Mouse (Mus musculus) left cerebral cortex, adult 2 months (tissue): Measurements from ENCODE around the gene Itga6. TPM values are rescaled to one million over a fixed set of nuclear protein-coding genes. Genes with fewer than 3 reads are reported as not detected.

Experiments used
- DNase-seq, 2 experiments: peaks; one replicate each; pipeline ENCODE4 v3.0.0; 2021 to 2022; ENCODE audit warnings: low spot score in 2 of 2, mixed read lengths in 1 of 2; ENCODE audit errors: extremely low spot score in 1 of 2
- H3K27ac ChIP-seq: fragments of 200-600 bp; 2 replicates; pipeline ENCODE4 v1.8.1; 2022
- H3K4me3 ChIP-seq: fragments of 200-600 bp; 2 replicates; pipeline ENCODE4 v1.8.1; 2022
- CTCF ChIP-seq: fragments of 200-600 bp; IDR thresholded peaks from 2 replicates; pipeline ENCODE4 v1.8.1; 2022; ENCODE audit warnings: antibody characterized with exemption, mild to moderate bottlenecking, moderate library complexity
- intact Hi-C: fragments of 180-260 bp; cut with DNase I; formaldehyde crosslinking; loops from one replicate; pipeline ENCODE4 v1.15.1; 2025
- total RNA-seq, 2 experiments: library from RNA; stranded (reverse); gene quantifications; 2 replicates each; pipeline ENCODE4 v1.2.3; 2021

Itga6 gene
- total RNA-seq, 2 experiments from 2014 or later, result 26.1 to 27.6 TPM

DNA sequence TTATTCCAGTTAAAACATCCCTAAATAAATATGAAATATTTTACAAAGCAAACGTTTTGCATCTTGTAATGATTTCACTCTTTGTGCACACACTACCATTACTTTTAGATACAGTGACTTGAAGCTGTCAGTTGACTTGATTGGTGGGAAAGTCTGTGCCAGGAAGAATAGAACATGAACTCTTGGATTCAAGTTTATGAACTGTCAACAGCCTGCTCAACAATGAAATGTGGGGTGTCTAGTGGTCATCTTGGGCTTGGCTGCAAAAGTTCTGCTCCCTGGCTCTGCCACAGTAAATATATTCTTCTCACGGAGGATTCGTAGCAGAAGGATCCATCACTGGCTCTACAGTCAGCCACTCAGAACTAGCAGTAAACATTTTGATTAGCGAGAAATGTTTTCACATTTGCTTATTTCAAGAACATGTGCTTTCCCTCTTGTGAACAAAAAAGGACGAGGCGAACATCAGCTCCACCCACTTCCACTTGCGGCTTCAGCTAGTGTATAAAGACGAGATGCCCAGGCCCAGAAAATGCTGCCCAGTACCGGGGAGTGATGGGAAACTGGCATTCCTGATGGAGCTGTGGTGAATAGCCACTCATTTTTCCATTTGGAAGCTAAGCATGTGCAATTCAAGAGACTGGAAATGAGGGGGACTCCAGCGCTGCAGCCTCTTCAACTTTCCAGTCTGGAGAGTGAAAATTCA, 29.0 kb downstream of the Itga6 start:
- H3K4me3 ChIP-seq, result no peak overlapping the region
- intact Hi-C loops, result no loop called here
- no peak for TF ChIP-seq CTCF
- no peak overlapping the region for H3K27ac ChIP-seq
- DNase-seq, result no peak

DNA sequence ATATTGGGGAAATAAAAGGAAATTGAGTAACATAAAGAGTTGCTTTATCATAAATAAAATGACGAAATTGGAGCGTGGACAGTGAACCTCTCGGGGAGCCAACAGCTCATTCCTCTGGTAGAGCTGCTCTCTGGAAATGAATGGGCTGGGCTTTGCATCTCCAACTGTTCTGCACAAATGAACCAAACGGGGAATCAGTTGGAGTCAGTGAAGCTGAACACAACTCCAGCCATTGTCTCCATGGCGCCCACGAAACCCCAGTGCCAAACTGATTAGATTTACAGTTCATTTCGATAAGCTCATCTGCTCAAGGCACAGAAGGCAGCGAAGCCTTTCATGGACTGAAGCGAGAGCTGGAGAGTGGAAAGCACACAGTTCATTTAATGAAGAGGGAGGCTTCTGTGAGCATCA, 29.8 kb downstream of the Itga6 start:
- peak in 1 of 2 experiments; percentile 12 for DNase-seq
- Histone ChIP-seq H3K27ac (no peak overlapping the region), H3K4me3 (no peak overlapping the region)
- TF ChIP-seq CTCF, result no peak
- intact Hi-C loops, result no loop called here

DNA sequence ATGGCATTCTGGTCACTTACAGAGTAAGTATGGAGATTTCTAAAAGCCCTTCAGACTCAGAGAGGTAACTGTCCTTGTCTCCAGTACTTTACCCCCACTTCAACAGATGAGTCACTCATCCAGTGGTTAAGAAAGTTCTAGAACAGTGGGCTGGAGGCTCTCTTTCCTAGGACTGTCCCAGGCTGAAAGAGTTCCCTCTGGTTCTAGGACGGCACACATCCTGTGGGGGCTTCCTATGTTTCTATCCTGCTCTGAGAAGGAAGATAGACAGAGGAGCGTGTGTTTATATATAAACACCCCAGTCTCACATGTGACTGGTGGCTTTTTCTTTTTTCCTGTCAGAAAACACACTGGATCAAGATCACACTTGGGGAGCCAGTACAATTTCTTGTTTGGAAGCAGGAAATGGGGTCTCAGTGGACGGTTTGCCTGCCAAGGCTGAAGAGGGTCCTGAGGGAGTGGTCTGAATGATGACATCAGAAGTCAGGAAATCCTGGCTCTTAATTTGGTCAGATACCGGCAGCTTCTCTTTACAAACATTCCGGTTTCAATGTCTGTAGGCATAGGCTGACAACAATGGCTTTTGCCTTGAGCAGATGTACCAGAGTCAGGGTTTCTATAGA, 34.0 kb downstream of the Itga6 start:
- intact Hi-C loops, result no loop called here

DNA sequence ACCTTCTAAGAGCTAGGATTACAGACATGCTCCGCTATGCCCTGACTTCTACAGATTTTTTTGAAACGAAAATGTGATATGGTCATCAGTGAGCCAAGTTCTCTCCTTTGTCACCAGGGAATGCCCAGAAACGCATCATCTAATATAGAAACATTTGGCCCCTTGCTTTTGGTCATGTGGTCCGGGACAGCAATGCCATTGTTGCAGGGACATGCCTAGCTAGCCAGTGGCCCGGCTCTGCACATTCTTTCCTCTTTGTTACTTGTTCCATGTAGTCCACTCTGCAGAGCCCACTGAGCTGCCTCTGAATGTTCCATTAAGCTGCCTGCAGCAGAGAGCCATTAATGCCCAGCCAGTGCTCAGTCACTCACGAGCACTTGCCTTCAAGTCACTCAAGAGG, 34.6 kb downstream of the Itga6 start:
- intact Hi-C loops, result no loop called here
- no peak for TF ChIP-seq CTCF
- DNase-seq, result no peak
- Histone ChIP-seq H3K4me3 (no peak overlapping the region), H3K27ac (no peak overlapping the region)

More for the DNA sequence above, 34.0 kb downstream of the Itga6 start:
- Histone ChIP-seq H3K27ac (no peak overlapping the region), H3K4me3 (no peak overlapping the region)
- DNase-seq, result no peak
- no peak for TF ChIP-seq CTCF

DNA sequence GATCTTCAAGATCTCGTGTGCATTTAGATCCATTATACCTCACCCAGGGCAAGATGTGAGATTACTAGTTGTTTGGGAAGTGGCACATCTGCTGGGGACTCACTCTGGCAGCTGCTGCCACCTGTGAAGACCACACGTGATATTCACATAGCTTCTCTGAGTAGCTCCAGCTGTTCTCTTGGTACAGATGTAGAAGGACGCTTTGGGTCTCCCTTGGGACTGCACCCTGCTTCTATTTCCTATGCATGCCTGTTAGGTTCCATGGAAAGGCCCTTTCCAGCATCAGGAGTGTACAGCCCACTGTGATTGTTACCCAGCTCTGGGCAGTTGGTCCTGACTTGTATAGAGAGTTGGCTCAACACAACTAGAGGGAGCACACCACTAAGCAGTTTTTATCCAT, 39.8 kb downstream of the Itga6 start:
- no peak for DNase-seq
- H3K4me3 ChIP-seq, result no peak overlapping the region
- no peak for TF ChIP-seq CTCF
- intact Hi-C loops, result loop anchor here (5.0 kb wide), 1 partner anchor 113 kb away; no protein-coding TSS in a partner anchor
- H3K27ac ChIP-seq, result no peak overlapping the region

DNA sequence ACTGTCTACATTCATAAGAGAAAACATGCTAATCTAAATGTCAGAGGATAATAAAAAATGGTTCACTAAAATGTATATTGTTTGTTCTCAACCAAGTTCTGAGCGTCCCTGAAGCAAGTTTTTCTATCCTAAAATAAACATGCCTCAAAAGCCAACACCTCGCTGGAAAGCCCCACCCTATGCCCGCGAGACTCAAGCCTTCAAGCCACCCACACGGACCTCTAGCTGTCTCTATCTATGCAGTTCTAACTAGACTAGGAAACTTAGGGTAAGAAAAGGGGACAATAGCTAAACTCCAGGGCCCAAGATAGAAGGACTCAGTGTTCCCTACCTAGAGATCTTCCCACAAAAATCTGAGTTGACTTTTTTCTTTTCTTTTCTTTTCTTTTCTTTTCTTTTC, 40.6 kb downstream of the Itga6 start:
- intact Hi-C loops, result loop anchor here (5.0 kb wide), 1 partner anchor 114 kb away; no protein-coding TSS in a partner anchor
- no peak for DNase-seq
- no peak overlapping the region for H3K4me3 ChIP-seq
- H3K27ac ChIP-seq, result no peak overlapping the region
- no peak for TF ChIP-seq CTCF

DNA sequence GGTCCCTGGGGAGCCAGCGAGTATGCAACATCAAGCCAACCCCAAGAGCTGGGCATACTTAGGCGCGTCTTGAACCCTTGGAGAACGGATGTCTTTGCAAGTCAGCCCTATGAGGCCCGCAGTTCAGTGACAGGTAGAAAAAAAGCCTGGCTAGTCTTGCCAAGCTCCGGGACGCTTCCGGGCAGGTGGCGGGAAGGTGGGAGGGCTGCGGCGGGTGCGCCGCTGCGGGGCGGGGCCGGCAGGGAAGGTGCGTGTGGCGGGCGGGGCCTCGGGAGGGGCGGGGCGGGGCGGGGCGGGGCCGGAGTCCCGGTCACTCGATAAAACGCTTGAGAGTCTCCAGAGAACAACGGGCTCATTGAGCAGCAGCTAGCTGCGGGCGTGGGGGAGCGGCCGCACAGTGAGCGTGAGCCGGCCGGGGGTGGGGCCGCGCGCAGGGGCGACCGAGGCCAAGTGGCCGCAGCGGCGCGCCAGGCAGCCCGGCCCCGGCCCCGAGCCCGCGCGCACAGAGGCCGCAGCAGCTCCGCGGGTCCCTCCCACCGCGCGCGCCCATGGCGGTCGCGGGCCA, 41.3 kb downstream of the Itga6 start:
- intact Hi-C loops, result loop anchor here (5.0 kb wide), 1 partner anchor 114 kb away; no protein-coding TSS in a partner anchor
- H3K27ac ChIP-seq, result peak overlapping the region; percentile 78
- DNase-seq, result peak; percentile 59 to 60
- no peak for TF ChIP-seq CTCF
- peak overlapping the region; percentile 79 for H3K4me3 ChIP-seq

DNA sequence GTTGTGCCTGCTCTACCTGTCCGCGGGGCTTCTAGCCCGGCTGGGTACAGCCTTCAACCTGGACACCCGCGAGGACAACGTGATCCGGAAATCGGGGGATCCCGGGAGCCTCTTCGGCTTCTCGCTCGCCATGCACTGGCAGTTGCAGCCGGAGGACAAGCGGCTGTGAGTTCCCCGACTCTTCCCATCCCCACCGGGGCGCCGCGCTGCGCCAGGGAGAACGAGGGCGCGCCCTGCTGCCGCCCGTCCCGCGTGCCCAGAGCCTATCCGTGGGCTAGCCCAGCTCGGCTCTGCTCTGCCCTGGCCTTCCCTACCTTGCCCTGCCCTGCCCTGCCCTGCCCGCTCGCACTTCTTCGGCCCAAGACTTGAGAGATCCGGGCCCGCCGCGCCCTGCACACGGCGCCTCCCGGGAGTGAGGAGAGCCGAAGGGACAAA, 41.8 kb downstream of the Itga6 start:
- intact Hi-C loops, result loop anchor here (5.0 kb wide), 1 partner anchor 115 kb away; no protein-coding TSS in a partner anchor
- Histone ChIP-seq H3K27ac (peak overlapping the region; percentile 78), H3K4me3 (peak overlapping the region; percentile 79)
- no peak for TF ChIP-seq CTCF
- peak in 1 of 2 experiments; percentile 39 for DNase-seq

DNA sequence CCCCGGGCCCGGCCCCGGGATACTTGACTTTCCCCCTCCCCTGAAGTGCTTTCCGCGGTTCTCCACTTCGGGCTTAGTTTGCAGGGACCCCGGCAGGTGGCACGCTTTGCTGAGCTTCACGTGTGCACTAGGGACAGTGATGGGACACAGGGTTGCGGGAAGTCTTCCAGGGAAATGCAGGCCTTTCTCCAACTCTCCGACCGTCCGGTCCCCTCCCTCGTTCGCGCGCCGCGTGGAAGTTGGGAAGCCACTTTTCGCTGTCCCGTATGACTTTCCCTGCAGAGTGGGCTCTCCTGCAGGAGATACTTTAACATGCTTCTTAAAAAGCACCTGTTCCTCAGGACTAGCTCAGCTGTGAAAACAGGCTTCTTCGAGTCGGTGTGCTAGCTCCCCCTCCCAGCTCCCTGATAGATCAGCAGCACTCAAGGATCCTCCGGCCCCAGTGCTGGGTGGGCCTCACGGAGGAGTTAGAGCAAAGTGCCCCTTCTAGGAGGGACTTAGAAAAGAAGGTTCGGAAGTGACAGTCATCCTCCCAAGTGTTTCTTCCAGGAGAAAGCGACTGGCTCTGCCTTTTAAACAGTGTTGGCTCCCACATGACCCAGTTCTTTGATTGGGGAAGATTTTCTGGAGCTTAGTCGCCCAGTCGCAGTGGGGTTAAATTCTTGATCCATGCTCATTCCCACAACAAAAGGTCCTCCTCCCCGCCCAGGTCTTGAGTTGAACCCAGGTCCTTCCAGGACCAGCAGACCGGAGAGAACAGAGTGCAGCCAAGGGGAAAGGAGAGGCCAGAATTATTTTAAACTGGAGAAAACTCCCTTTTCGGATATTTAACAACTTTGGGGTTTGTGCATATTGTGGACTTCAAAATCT, 42.4 kb downstream of the Itga6 start:
- peak in 1 of 2 experiments; percentile 21 for DNase-seq
- intact Hi-C loops, result loop anchor here (5.0 kb wide), 1 partner anchor 116 kb away; no protein-coding TSS in a partner anchor
- Histone ChIP-seq H3K4me3 (peak overlapping the region; percentile 79), H3K27ac (peak overlapping the region; percentile 78)
- no peak; the same call in 1 of the 2 replicates for TF ChIP-seq CTCF

DNA sequence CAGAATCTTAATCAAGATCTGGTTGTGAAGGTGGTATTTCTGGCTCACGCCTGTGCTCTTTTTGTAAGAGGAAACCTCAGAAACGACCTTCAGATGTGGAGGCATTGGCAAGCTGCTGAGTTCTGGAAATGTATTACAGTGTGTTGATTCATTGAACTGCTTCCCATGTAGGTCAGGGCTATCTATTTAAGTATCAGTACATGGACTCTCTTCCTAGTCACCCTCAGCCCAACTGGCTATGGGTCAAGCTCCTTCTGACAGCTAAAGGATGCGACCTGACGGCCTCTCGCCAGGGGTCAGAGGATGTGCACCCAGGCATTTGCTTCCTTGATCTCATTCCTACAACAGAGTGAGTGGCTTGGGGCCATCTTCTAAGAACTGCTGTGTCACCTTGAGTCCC, 45.3 kb downstream of the Itga6 start:
- H3K4me3 ChIP-seq, result no peak overlapping the region
- no peak for DNase-seq
- intact Hi-C loops, result no loop called here
- no peak for TF ChIP-seq CTCF
- H3K27ac ChIP-seq, result no peak overlapping the region

DNA sequence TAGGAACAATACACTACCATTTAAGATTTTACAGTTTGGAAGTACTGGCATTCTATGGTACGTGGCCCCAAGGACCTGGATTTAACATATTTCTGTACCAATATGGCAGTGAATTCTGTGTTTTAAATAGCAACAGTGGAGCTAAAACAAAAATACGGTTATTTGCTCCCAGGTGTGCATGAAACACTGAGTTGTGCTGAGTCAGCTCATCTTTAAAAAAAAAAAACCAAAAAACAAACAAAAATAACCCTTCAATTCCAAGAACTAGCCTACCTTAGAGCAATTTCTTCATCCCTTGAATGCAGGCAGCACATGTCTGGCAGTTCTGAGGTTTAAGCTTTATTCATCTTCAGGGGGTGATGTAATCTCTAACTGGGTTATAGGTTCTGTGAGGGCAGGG, 45.8 kb downstream of the Itga6 start:
- Histone ChIP-seq H3K27ac (no peak overlapping the region), H3K4me3 (no peak overlapping the region)
- no peak for DNase-seq
- no peak for TF ChIP-seq CTCF
- intact Hi-C loops, result no loop called here
